Mouse (Mus musculus): ENCODE results near the gene Cass4.

The Cass4 gene

DNA sequence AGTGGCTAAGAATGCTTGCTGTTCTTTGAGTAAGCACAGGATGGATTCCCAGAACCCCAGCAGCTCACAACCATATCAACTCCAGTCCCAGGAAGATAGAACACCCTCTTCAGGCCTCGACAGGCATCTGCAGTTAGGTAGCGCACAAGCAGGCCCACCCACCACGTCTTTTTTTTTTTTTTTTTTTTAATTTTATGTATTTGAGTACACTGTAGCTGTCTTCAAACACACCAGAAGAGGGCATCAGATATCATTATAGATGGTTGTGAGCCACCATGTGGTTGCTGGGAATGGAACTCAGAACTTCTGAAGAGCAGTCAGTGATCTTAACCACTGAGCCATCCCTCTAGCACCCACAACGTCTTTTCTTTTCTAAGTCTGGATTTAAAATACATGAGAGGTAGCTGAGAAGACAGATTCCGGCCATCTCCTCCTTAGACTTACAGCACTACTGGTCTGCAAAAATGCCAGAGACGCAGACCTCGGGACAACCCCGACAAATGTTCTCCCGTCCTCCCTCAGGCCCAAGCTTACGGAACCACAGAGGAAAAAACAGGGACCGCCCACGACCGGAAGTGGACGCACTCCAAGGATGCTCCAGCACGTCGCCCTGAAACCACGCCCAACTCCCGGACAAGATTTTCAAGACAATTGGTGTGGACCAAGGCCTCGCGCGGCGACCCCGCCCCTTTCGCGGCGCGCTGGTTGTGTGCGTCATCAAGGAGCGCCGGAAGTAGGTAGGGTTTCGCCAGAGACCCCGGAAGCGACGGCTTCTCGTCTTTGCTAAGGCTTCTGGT, 46.4 kb downstream of the Cass4 start, which contains the start of gene Rtf2:
TSS of gene Rtf2 (plus strand) at position 714 of the 797 bp plus-strand sequence.
- DNase-seq (ENCODE audit: extremely low spot score): peak; percentile 99

DNA sequence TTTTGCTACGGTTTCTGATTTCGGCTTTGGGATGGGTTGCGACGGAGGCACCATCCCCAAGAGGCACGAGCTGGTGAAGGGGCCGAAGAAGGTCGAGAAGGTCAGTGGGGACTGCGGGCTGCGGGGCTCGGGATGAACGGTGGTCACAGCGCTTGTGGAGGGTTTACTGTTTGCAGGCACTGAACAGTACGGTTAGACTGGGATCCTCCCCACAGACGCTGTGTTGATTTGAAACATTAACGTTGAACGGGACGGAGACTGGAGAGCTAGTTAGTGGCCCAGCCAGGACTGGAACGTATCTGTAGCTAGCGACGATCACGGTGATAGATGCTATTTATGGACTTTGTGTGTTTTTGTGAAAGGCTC, 47.0 kb downstream of the Cass4 start:
- no peak for DNase-seq (ENCODE audit: extremely low spot score)

DNA sequence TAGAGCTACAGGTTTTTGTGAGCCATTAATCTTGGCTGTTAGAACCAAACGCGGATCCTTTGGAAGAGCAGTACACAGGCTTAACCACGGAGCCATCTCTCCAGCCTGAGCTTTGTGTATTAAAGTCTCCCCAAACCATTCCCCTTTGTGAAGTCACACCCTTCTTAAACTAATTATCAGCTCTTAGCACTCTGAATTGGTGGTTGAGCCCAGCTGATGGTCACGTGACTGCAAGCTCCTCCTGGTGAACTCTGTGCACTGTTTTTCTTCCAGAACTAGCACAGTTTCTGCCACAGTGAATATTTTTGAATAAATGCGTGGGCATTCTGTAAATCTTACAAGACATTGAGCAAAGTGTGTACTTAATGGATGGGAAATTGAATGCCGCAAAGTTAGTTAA, 47.6 kb downstream of the Cass4 start:
- no peak for DNase-seq (ENCODE audit: extremely low spot score)

DNA sequence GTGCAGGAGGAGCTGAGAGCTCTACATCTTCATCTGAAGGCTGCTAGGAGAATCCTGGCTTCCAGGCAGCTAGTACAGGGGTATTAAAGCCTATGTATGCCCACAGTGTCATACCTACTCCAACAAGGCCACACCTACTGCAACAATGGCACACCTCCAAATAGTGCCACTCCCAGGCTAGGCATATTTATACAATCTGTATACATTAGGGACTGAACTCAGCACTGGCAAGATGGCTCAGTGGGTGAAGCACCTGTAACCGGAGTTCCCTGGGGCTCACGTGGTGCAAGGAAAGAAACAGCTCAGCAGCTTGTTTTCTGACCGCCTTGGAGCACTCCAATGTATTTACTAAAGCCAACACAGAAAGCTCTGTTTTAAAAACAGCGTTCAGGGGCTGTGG, 52.0 kb downstream of the Cass4 start:
- no peak for DNase-seq (ENCODE audit: extremely low spot score)

DNA sequence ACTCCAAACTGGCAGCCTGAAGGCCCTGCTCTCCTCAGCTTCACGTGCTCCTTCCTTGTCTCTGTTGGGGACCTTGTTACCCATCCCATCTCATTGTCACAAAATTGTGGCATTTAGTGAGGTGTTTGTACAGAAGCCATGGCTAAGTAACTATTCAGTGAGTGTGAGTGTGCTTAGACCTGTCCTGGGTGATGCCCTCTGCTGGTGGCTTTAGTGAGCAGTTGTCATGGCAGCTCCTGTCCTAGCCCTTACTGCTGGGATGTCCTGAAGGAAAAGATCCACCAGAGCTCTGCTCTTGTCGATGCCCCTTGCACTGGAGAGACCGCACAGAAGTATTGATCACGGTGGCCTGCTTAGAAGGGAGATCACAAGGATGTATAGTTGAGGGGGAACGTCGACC, 53.7 kb downstream of the Cass4 start:
- DNase-seq (ENCODE audit: extremely low spot score): no peak

DNA sequence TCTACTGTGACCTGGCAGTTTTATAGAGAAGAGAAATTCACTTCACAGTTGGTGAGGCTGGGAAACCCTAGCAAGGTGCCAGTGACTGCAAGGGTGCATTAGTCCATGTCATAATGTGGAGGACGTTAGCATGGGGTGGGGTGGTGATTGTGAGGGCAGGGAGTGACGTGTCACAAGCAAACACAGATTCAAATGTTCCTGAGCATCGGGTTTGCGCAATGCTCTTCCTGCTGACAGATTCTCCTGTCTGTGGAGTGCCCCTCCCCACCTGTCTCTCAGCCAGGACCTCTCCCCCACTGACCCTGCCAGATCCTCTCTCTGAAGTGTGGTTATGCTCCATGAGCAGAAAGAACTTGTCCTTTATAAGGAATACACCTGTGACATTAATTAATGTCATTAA, 54.7 kb downstream of the Cass4 start:
- no peak for DNase-seq (ENCODE audit: extremely low spot score)

DNA sequence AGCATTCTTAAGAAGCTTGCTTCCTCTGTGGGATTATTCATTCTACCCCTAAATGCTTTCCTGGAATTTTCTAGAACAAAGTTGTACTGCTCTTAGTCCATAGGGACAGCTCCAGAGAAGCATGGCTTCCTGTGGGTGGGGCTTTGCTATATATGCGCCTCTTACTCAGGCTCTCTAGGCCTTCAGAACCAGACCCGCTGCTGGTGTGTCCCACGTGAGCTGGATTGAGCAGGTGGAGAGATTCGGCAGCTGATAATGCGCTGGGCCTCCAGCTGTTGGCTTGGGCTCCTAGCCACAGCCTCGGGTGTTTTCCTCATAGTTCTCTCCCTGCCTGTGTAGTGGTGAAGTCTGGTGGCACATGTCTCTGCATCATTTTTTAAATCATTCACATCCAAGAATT, 57.0 kb downstream of the Cass4 start:
- no peak for DNase-seq (ENCODE audit: extremely low spot score)

DNA sequence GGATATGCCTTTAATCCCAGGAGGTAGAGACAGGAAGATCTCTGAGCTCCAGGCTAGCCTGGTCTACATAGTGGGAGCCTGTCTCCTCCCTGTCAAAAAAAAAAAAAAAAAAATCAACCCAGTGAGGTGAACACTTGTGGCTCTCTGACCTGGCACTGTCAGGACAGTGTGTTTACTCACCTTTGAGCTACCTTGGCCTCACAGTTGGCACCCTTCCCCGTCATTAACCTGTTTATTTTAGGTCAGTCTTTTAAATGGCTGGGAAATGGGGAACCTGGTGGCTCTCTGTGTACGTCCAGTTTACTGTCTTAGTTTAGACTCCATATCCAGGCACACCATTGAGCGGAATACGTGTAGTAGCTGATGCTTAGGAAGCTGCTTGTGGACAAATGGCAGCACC, 58.4 kb downstream of the Cass4 start:
- DNase-seq (ENCODE audit: extremely low spot score): no peak

DNA sequence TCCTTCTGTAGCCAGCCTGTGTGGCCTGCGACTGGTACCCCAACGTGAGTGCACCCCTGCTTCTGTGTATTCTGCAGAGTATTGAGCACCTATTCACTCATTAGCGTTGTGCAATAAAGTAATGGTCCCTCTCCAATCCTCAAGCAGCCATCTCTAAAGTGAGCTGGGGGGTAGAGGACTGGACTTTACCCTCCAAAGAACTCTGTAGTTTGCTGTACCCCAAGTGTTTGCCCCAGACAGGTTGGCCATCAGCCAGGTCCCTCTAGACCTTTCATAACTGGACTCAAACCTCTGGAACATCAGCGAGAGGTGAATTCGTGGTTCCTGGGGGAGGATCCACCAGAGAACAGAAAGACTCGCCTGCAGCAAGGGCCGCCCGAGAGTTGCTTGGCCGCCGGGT, 58.9 kb downstream of the Cass4 start:
- DNase-seq (ENCODE audit: extremely low spot score): no peak

DNA sequence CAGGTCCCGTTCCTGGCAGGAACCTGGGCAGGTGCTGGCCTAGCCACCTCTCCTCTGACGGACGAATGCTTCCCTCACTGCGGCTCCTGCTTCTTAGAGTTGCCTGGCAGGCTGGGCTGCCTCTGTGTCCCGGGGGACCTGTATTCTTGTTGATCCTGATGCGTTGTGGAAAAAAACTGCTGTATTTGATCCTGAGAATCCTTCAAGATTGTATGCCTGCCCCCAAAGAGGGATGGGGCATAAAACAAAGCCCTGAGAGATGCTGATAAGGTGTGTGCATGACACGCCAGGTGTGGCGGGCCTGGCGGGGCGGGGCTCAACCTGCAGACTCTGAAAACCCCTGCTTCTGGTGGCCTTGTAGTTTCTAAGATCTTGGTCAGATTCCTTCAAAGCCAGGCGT, 64.9 kb downstream of the Cass4 start, which contains the start of gene Gcnt7:
TSS of gene Gcnt7 (minus strand) at position 101 of the 400 bp plus-strand sequence.
- DNase-seq (ENCODE audit: extremely low spot score): no peak

DNA sequence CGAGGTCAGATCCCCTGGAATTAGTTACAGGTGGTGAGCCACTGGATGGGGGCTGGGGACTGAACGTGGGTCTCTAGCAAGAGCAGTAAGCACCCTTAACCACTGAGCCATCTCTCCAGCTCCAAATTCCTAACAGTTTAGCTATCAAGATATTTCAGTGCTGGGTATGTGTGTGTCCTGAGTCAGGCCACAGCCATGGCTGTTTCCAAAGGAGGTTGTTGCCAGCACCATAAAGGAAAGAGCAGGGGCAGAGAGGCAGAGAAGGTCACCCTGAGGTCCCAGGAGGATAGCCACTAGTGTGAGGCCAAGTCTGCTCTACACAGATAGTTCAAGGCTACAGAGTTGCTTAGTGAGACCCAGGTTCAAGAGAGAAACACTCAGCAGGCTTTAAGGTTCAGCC, 67.1 kb downstream of the Cass4 start:
- no peak for DNase-seq (ENCODE audit: extremely low spot score)

DNA sequence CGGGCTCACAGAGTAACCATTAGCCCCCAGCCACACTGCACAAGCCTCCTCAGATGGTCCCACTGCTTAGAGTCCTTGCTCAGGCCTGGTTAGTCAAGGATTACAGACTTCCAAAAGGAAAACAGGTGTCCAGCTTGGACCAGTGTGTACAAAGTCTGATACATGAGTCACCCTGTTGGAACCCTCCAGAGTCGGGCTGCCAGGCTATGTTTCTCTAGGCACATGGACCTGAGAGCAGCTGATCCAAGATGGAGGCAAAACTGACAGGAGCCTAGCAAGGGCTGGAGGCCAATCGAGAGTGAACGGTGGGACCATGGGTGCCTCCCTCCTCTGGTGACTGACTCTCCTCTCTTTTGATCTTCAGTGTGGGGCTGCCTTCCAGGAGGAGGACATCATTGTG, 69.2 kb downstream of the Cass4 start:
- no peak for DNase-seq (ENCODE audit: extremely low spot score)

DNA sequence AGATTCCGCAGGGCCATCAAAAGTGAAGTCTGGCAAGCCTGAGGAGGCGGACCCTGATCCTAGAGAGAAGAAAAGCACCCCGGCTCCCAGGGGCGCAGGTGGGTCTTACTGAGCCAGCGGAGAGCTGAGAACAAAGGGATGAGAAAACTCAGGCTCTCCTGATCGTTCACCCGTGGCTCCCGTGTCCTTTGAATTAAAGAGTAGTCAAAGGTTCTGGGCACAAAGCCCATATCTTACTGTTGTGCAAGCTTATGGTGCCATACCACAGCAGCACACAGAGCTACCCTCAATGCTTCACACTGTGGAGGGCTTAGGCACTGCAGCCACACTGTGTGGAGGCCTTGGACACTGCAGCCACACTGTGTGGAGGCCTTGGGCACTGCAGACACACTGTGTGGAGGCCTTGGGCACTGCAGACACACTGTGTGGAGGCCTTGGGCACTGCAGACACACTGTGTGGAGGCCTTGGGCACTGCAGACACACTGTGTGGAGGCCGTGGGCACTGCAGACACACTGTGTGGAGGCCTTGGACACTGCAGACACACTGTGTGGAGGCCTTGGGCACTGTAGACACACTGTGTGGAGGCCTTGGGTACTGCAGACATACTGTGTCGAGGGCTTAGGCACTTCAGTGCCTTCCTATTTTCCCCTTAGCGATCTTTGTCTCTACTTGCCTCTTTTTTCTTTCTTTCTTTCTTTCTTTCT, 73.0 kb downstream of the Cass4 start:
- no peak for DNase-seq (ENCODE audit: extremely low spot score)

DNA sequence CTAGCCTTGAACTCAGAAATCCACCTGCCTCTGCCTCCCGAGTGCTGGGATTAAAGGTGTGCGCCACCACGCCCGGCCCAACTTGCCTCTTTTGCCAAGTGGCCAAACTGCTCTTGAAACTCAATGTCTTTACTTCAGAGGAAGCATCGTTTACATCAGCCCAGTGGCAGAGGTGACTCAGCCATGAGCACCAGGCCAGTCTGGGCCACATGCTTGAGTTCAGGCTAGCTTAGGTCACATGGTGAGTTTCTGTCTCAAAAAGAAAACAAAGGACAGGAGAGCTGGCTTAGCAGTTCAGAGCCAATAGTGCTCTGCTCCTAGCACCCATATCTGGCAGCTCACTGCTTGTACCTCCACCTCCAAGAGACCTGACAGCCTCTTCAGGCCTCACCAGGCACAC, 73.6 kb downstream of the Cass4 start:
- no peak for DNase-seq (ENCODE audit: extremely low spot score)

DNA sequence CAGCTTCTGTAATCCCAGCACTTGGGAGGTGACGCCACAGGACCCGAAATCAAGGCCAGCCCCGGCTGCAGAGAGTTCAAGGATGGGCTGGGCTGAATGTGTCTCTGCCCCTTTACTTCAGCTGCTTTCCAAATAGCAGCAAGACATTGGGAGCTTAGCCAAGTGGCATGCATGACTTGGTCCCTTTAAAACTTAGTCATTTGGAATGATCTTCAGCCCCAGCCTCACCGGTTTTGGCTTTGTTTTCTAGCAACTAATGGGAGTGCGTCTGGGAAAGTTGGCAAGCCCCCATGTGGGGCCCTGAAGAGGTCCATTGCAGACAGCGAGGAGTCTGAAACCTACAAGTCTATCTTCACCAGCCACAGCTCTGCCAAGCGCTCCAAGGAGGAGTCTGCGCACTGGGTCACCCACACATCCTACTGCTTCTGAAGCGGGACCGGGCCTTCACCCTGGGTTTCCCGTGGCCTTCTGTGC, 74.8 kb downstream of the Cass4 start:
- no peak for DNase-seq (ENCODE audit: extremely low spot score)

DNA sequence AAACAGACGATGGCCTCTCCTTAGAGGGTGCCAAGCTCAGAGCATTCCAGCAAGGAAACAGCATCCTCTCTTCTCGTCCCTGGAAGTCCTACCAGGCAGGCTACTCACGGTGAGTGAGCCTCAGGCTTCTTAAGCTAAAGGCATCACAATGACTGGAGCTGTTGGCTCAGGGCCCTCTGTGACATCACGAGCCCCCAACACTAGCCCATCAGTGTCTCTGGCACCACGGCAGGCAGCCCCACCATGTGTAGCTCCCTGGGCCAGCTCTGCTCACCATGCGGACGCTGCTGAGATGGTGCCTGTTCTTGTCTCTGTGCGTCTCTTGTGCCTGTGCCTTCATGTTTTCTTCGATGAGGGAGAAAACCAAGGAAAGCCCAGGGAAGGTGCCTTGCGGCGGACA, 78.7 kb downstream of the Cass4 start, which contains the start of gene Fam209:
TSS of gene Fam209 (plus strand) at position 203 of the 400 bp plus-strand sequence.
- DNase-seq (ENCODE audit: extremely low spot score): no peak

DNA sequence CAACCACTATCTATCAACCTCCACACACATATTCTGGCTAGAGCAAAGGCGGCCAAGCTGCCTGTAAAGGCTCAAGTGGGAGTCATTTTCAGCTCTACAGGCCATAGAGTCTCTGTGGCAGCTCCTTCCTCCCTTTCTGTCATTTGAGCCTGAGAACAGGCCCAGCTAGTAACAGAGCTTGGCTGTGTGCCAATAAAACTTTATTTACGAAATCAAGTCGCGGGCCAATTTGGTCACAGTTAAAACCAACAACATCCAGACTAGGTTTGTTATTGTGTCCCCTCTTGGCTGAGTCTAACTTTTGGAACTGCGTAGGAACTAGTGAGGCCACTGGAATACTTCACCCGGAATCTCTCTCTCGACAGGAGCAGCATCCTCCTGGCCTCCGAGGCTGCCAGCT, 80.0 kb downstream of the Cass4 start:
- DNase-seq (ENCODE audit: extremely low spot score): no peak

DNA sequence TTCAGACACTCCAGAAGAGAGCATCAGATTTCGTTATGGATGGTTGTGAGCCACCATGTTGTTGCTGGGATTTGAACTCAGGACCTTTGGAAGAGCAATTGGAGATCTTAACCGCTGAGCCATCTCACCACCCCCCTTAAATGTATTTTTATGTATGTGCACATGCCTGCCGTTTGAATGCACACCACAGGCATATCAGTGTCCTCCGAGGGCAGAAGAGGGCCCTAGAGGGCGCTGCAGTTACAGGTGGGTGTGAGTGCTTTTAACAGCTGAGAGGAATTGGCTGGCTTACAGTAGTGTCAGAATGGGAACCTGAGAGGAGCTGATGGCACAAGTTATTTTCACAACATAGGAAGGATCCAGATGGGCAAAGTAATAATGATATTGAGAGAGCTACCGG, 81.4 kb downstream of the Cass4 start:
- peak; percentile 22 for DNase-seq (ENCODE audit: extremely low spot score)

DNA sequence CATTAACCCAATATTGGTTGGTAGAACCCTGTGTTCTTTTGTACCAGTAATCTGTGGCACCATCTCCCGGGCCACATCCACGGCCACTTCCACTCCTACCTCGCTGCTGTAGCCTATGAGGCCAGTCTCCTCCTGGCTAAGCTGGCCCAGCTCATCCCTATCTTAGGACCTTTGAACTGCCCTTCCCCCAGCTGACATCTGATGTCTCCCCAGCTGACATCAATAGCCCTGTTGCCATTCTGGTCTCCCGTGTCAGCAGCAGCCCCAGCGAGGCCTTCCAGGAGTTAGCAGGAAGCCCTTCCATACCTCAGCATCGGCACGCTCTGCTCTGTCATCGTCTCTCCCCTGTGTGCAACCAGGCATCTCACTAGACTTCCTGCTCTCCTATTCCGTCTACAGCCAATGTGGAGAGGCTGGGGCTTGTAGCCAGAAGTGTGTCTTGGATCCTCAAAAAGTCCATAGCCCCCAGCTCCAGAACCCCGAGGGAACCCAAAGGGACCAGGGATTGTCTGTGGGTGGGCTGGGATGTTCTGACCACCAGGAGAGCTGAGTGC, 83.2 kb downstream of the Cass4 start:
- no peak for DNase-seq (ENCODE audit: extremely low spot score)

DNA sequence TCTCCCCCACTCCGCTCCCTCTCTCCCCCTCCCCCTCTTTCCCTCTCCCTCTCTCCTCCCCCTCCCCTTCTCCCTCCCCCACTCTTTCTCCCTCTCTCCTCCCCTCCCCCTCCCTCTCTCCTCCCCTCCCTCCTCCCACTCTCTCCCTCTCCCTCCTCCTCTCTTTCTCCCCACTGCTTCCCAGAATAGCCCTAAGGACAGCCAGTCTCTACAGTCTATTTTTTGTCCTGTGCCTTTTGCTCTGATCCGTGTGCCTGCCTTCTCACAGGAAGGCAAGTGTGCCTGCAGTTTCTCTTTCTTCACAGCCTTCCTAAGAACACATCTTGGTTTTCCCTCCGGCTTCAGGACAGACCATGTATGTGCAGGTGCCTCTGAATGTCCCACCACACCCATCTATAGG, 83.8 kb downstream of the Cass4 start:
- DNase-seq (ENCODE audit: extremely low spot score): no peak

DNA sequence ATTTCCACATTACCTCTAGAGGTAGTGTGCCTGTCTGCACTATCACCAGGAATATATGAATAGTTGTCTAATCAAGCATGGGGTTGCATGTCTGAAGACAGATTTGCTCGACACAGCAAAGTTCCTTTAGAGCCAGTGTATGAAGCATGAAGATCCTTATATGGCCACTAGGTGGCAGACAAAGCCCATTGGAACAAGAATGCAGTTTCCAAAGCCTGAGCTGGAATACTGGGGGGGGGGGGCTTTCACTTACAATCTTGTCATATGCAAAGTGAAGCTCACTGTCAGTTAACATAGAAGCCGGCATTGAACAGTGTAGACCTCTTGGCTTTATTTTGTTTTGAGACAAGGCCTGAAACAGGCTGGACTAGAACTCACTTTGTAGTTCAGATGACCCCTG, 84.3 kb downstream of the Cass4 start:
- peak; percentile 44 for DNase-seq (ENCODE audit: extremely low spot score)

DNA sequence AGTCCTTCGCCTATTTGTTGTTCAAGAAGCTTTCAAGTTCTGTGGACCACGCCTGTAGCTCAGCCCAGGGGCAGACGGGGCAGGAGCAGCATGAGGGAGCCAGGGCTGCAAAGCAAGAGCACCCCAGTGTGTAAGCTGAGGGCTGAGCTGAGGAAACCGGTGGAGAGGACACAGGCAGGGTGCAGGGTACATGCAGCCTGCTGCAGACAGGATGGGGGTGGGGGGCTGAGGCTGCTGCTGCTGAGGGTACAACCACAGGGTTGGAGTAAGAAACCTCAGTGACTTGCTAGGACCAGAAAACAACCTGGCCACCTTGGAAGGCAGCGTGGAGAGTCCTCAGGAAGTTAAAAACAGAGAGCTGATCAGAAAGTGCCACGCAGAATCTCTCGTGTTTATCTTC, 86.7 kb downstream of the Cass4 start:
- no peak for DNase-seq (ENCODE audit: extremely low spot score)

Data from embryo, embryonic 9.5 days (tissue).